Mouse (Mus musculus) hindbrain, embryonic 16.5 days (tissue): Measurements from ENCODE around the gene Timp3. TPM values are rescaled to one million over a fixed set of nuclear protein-coding genes. Genes with fewer than 3 reads are reported as not detected.

Experiments used
- ATAC-seq: fragments of 200-750 bp; cut with Nextera tagmentation; 2 replicates; pipeline ENCODE4 v1.8.0; 2017; ENCODE audit warnings: moderate TSS enrichment, moderate library complexity
- H3K27ac ChIP-seq: fragments of 300-500 bp; sonication (generic); 2 replicates; pipeline ENCODE4 v1.5.1; 2014; ENCODE audit warnings: low read depth, mild to moderate bottlenecking, control low read depth, low read length, moderate library complexity
- H3K27me3 ChIP-seq: fragments of 300-500 bp; sonication (generic); replicated peaks from 2 replicates; pipeline ENCODE4 v1.6.1; 2014; ENCODE audit warnings: low read length; ENCODE audit not compliant: control insufficient read depth, insufficient read depth
- H3K36me3 ChIP-seq: fragments of 300-500 bp; sonication (generic); 2 replicates; pipeline ENCODE4 v1.6.1; 2014; ENCODE audit warnings: mild to moderate bottlenecking, low read length, moderate library complexity, mixed read lengths; ENCODE audit not compliant: control insufficient read depth, insufficient read depth
- H3K4me1 ChIP-seq: fragments of 300-500 bp; sonication (generic); 2 replicates; pipeline ENCODE4 v1.6.1; 2014; ENCODE audit warnings: low read depth, low read length; ENCODE audit not compliant: control insufficient read depth, insufficient read depth
- H3K4me2 ChIP-seq: fragments of 300-500 bp; sonication (generic); 2 replicates; pipeline ENCODE4 v1.6.1; 2014; ENCODE audit warnings: mild to moderate bottlenecking, low read length, control low read depth, moderate library complexity
- H3K4me3 ChIP-seq: fragments of 300-500 bp; sonication (generic); 2 replicates; pipeline ENCODE4 v1.5.1; 2014; ENCODE audit warnings: mild to moderate bottlenecking, low read length, control low read depth, moderate library complexity
- H3K9ac ChIP-seq: fragments of 300-500 bp; sonication (generic); 2 replicates; pipeline ENCODE4 v1.6.1; 2014; ENCODE audit warnings: low read depth, mild to moderate bottlenecking, control low read depth, low read length, moderate library complexity
- H3K9me3 ChIP-seq: fragments of 300-500 bp; sonication (generic); 2 replicates; pipeline ENCODE4 v1.6.1; 2014; ENCODE audit warnings: mild to moderate bottlenecking, low read length, moderate library complexity; ENCODE audit not compliant: control insufficient read depth
- WGBS: fragments of 180-500 bp; shearing (Covaris S2); extraction: QIAGEN DNeasy Blood & Tissue Kit; methylation state at CpG from one replicate; pipeline ENCODE4 v1.1.7; 2014; 5-methylcytosine and 5-hydroxymethylcytosine counted together
- polyA plus RNA-seq: library from polyadenylated mRNA; unstranded; fragments of >200 nt; fragmentation: Nextera tagmentation; extraction: Ambion mirVana; gene quantifications from 2 replicates; pipeline ENCODE4 v1.2.1, GENCODE M21; 2015

Timp3 gene
- polyA plus RNA-seq, 1 experiment from 2014 or later, result 56.1 TPM

GRCm38 (mm10) chr10:86302761-86303494 is 2.8 kb downstream of the Timp3 start:
- WGBS, result 15% methylated on average over 8 of the region's 8 CpGs
- H3K9me3 ChIP-seq, result no peaks in the 10 kb centered on the region
- no peaks in the 10 kb centered on the region for H3K36me3 ChIP-seq
- H3K4me2 ChIP-seq, result peak overlapping the region; percentile 95
- peaks cover 28% of the 10 kb centered on the region for H3K4me1 ChIP-seq
- H3K27me3 ChIP-seq, result no peaks in the 10 kb centered on the region
- peak overlapping the region; percentile 60; the same call in 1 of the 2 replicates for H3K4me3 ChIP-seq
- H3K27ac ChIP-seq, result peak overlapping the region; percentile 41; the same call in 1 of the 2 replicates
- 0 out of 2 replicates have a peak overlapping the region, but pooled peaks have one; percentile 13 for H3K9ac ChIP-seq
- peak; percentile 40 for ATAC-seq

GRCm38 (mm10) chr10:86303495-86303876 is 3.3 kb downstream of the Timp3 start:
- Histone ChIP-seq H3K9ac (no peak overlapping the region), H3K4me3 (peak overlapping the region; percentile 60; the same call in 1 of the 2 replicates), H3K27me3 (no peaks in the 10 kb centered on the region), H3K4me1 (peaks cover 28% of the 10 kb centered on the region), H3K9me3 (no peaks in the 10 kb centered on the region), H3K36me3 (no peaks in the 10 kb centered on the region), H3K4me2 (peak overlapping the region; percentile 95), H3K27ac (no peak overlapping the region; the same call in 1 of the 2 replicates)
- ATAC-seq, result no peak
- WGBS, result 46% methylated on average over 2 of the region's 2 CpGs

- WGBS, result 3% methylated on average over 2 of the region's 2 CpGs
- H3K9me3 ChIP-seq, result no peaks in the 10 kb centered on the region
These were observed 4.4 kb downstream of the Timp3 start for GRCm38 (mm10) chr10:86304583-86304982.

GRCm38 (mm10) chr10:86307235-86307634 is 7.1 kb downstream of the Timp3 start:
- Histone ChIP-seq H3K27me3 (no peaks in the 10 kb centered on the region), H3K4me2 (no peak overlapping the region), H3K36me3 (no peaks in the 10 kb centered on the region), H3K27ac (no peak overlapping the region), H3K4me3 (no peak overlapping the region), H3K9ac (no peak overlapping the region), H3K4me1 (peaks cover 17% of the 10 kb centered on the region), H3K9me3 (no peaks in the 10 kb centered on the region)
- no peak for ATAC-seq
- WGBS, result 87% methylated on average over 4 of the region's 4 CpGs

More at GRCm38 (mm10) chr10:86304583-86304982, 4.4 kb downstream of the Timp3 start:
- Histone ChIP-seq H3K9ac (no peak overlapping the region), H3K27me3 (no peaks in the 10 kb centered on the region), H3K4me1 (peaks cover 28% of the 10 kb centered on the region), H3K36me3 (no peaks in the 10 kb centered on the region), H3K4me3 (no peak overlapping the region), H3K4me2 (peak overlapping the region; percentile 15; the same call in 1 of the 2 replicates), H3K27ac (no peak overlapping the region; the same call in 1 of the 2 replicates)
- no peak for ATAC-seq

- no peak overlapping the region for H3K4me2 ChIP-seq
- no peaks in the 10 kb centered on the region for H3K9me3 ChIP-seq
- H3K4me1 ChIP-seq, result peaks cover 2% of the 10 kb centered on the region; the same call in 1 of the 2 replicates
- no peak overlapping the region for H3K27ac ChIP-seq
- ATAC-seq, result no peak
- H3K36me3 ChIP-seq, result no peaks in the 10 kb centered on the region
- WGBS, result 87% methylated on average over 6 of the region's 6 CpGs
- no peak overlapping the region for H3K9ac ChIP-seq
- H3K4me3 ChIP-seq, result no peak overlapping the region
- no peaks in the 10 kb centered on the region for H3K27me3 ChIP-seq
These were observed 10.4 kb downstream of the Timp3 start for GRCm38 (mm10) chr10:86310527-86310926.

GRCm38 (mm10) chr10:86312976-86313375 is 12.8 kb downstream of the Timp3 start:
- no peaks in the 10 kb centered on the region for H3K9me3 ChIP-seq
- H3K27me3 ChIP-seq, result no peaks in the 10 kb centered on the region
- WGBS, result 94% methylated on average over 3 of the region's 3 CpGs
- no peak overlapping the region for H3K4me2 ChIP-seq
- H3K27ac ChIP-seq, result no peak overlapping the region
- no peak overlapping the region for H3K9ac ChIP-seq
- no peak overlapping the region for H3K4me3 ChIP-seq
- peaks cover 5% of the 10 kb centered on the region; the same call in 1 of the 2 replicates for H3K4me1 ChIP-seq
- no peak for ATAC-seq
- H3K36me3 ChIP-seq, result no peaks in the 10 kb centered on the region

- H3K4me2 ChIP-seq, result no peak overlapping the region
- H3K27me3 ChIP-seq, result no peaks in the 10 kb centered on the region
- no peak overlapping the region for H3K27ac ChIP-seq
- no peak for ATAC-seq
- peaks cover 8% of the 10 kb centered on the region for H3K4me1 ChIP-seq
- H3K36me3 ChIP-seq, result no peaks in the 10 kb centered on the region
- H3K9me3 ChIP-seq, result no peaks in the 10 kb centered on the region
- 83% methylated on average over 1 of the region's 1 CpGs for WGBS
- no peak overlapping the region for H3K9ac ChIP-seq
- H3K4me3 ChIP-seq, result no peak overlapping the region
These were observed 13.3 kb downstream of the Timp3 start for GRCm38 (mm10) chr10:86313448-86313847.

- Histone ChIP-seq H3K9ac (no peak overlapping the region), H3K4me1 (peaks cover 17% of the 10 kb centered on the region), H3K4me3 (no peak overlapping the region), H3K36me3 (no peaks in the 10 kb centered on the region), H3K9me3 (no peaks in the 10 kb centered on the region), H3K4me2 (no peak overlapping the region), H3K27me3 (no peaks in the 10 kb centered on the region), H3K27ac (no peak overlapping the region)
- 46% methylated on average over 3 of the region's 3 CpGs for WGBS
- no peak for ATAC-seq
These were observed 15.3 kb downstream of the Timp3 start for GRCm38 (mm10) chr10:86315513-86315912.

- Histone ChIP-seq H3K4me2 (no peak overlapping the region), H3K27me3 (no peaks in the 10 kb centered on the region), H3K9me3 (no peaks in the 10 kb centered on the region), H3K36me3 (no peaks in the 10 kb centered on the region), H3K4me3 (no peak overlapping the region), H3K27ac (no peak overlapping the region), H3K4me1 (peaks cover 17% of the 10 kb centered on the region), H3K9ac (no peak overlapping the region)
- no peak for ATAC-seq
- WGBS, result 57% methylated on average over 7 of the region's 7 CpGs
These were observed 17.5 kb downstream of the Timp3 start for GRCm38 (mm10) chr10:86317633-86318032.
